Comparison of ENCODE assay signal across 9 mouse cellular contexts in genomic region chr2:62047504-62048005, GRCm38 (mm10). TPM values are rescaled to one million over a fixed set of nuclear protein-coding genes. Genes with fewer than 3 reads are reported as not detected.
DNase-seq lines count a peak whose midpoint lies in the region; TF ChIP-seq lines count a peak whose summit lies in the region.
"Had no signal": no experiment of that assay in that cellular context is flagged by ENCODE, and none has a peak within 500 bp of the region (broad histone marks: within the 10 kb centered on the region; RNA-seq: fewer than 3 reads in every experiment).

No protein-coding gene starts in this region.

- no peaks in the 10 kb centered on the region for H3K4me1 ChIP-seq in thymus, adult 2 months (replicated peaks; ENCODE audit: control insufficient read depth, insufficient read depth, low read length)

- no peaks in the 10 kb centered on the region for H3K36me3 ChIP-seq in thymus, adult 2 months (ENCODE audit: control insufficient read depth, insufficient read depth, low read length)

- H3K4me3 ChIP-seq in thymus, adult 2 months (ENCODE audit: control insufficient read depth, insufficient read depth, low read length) = no peak overlapping the region

- no peak for TF ChIP-seq CTCF in thymus, adult 2 months (IDR thresholded peaks at IDR 0.05; ENCODE audit: borderline replicate concordance, control insufficient read depth, extremely low read depth, insufficient read depth, low read length, poor library complexity)

- H3K27ac ChIP-seq in thymus, adult 2 months (ENCODE audit: control insufficient read depth, insufficient read depth, low read length) = no peak overlapping the region

- TF ChIP-seq POLR2A in thymus, adult 2 months (IDR thresholded peaks at IDR 0.05; ENCODE audit: control insufficient read depth, extremely low read depth, insufficient read depth, low read length, poor library complexity) = no peak

- WGBS in thymus, adult 2 months = 7% methylated on average over 14 of the region's 14 CpGs

- no peaks in the 10 kb centered on the region for H3K27me3 ChIP-seq in thymus, adult 2 months (ENCODE audit: control insufficient read depth, insufficient read depth, low read length)

- DNase-seq in kidney, postnatal 4 days = peak; percentile 11 to 20
- DNase-seq in kidney, adult 11 months = no peak
- DNase-seq in cerebellum, postnatal 25 days = peak; percentile 86 to 87
- DNase-seq in frontal cortex, postnatal 36 days (ENCODE audit: low spot score in 2 of 2) = peak; percentile 79 to 80
- DNase-seq in left cerebral cortex, adult 8-10 months (ENCODE audit: low spot score in 2 of 2) = peak; percentile 47 to 66
- peak; percentile 55 for DNase-seq in neural tube, embryonic 10.5 days (ENCODE audit: extremely low spot score, low spot score)
- DNase-seq in thymus, adult 2 months = no peak
- DNase-seq in thymus, postnatal 0 days (ENCODE audit: low spot score) = no peak

RNA-seq across cellular contexts. Expression of gene Slc4a10, which starts 1.3 kb away (rescaled TPM):
- total RNA-seq in left cerebral cortex, adult 8-10 months (2022) = 100 to 1,000 TPM; 195 to 217 (median 211) TPM
- 0.13 and 0.23 TPM in 2 replicates for polyA plus RNA-seq in thymus, adult 2 months (2012; rRNA removed)
- polyA plus RNA-seq in thymus, postnatal 0 days (2015; fragmentation: Nextera tagmentation; extraction: Ambion mirVana) = 0.32 and 0.53 TPM in 2 replicates
- polyA plus RNA-seq: Patski had no signal

Comparison
In these comparisons a context has a peak if more than half of its experiments do, and no peak if none do; other contexts are left out.
1. DNase-seq: peak in kidney, postnatal 4 days (2 of 2), cerebellum, postnatal 25 days (2 of 2), frontal cortex, postnatal 36 days (2 of 2), left cerebral cortex, adult 8-10 months (2 of 2) and neural tube, embryonic 10.5 days (single experiment); none in kidney, adult 11 months (single experiment), thymus, adult 2 months (single experiment) and thymus, postnatal 0 days (single experiment).